Mouse (Mus musculus): ENCODE results near the gene Ltbp1. TPM values are rescaled to one million over a fixed set of nuclear protein-coding genes. Genes with fewer than 3 reads are reported as not detected.

The Ltbp1 gene
- polyA plus RNA-seq, 1 experiment, result not detected

DNA sequence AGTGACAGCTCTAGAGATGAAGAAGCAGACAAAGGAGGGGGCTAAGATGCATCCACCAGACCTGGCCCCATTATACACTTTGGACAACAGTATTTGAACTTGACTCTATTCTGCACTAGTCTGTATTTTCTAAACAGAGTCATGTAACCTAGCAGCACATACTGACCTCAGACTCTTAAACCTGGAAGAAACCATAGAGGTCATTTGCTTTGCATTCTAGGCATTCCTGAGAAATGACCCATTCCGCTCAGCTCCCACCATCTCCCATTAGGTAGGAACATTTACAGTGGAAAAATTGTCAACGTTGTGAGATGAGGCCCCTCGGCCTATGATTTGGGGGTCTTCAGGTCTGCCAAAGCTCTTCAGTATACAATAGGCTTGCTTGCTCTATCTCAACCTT, 238.8 kb downstream of the Ltbp1 start:
- no peak for TF ChIP-seq GATA1 (IDR thresholded peaks at IDR 0.05; ENCODE audit: low read length)

DNA sequence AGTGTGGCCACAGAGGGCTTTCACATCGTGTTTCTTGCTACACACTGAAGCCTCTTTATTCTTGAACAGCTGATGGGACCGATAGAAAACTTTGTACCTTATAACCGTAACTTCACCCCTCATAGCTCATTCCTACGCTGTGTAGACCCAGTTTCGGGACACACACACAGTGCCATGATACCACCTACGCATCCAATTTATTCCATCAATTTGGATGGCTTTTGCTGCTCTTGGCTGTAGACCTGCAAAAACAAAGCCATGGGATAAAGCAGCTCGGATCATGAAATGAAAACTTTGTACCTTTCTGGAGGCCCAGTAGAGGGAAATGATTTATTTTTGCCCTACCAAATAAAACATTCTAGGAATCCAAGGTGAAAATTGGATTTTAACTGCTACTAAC, 239.7 kb downstream of the Ltbp1 start:
- no peak for TF ChIP-seq GATA1 (IDR thresholded peaks at IDR 0.05; ENCODE audit: low read length)

DNA sequence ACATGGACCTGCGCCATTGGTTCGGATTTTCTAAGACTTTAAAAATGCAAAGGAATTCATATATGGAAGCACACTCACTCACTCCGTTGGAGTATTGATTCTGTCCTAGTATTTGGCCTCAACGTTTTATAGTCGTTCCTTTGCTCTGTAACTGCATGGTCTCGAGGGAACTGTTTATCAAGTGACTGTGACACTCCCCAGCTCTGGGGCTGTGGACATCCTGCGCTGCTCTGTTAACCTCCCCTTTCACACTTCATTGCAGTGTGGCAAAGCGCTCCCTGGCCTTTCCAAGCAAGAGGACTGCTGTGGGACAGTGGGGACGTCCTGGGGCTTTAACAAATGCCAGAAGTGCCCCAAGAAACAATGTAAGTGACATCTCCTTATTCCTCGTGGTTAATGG, 243.3 kb downstream of the Ltbp1 start:
- no peak for TF ChIP-seq GATA1 (IDR thresholded peaks at IDR 0.05; ENCODE audit: low read length)

DNA sequence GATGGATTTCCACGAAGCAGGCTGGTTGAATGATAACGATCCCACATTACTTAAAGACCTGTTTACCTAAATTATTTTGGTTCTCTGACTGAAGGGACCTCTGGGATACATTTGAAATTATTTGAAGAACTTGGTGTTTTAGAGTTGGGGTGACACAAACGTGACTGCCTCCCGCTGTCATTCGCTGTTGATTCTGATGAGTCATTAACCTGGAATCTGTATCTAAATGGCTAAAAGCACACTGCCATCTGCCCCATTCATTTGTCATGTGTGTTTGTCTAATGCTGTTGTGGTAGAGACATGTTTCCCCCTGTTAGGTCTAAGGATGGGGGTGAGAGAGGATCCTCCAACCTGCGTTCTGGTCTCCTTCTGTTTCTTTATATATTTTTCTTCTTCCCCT, 245.2 kb downstream of the Ltbp1 start:
- TF ChIP-seq GATA1 (IDR thresholded peaks at IDR 0.05; ENCODE audit: low read length), result no peak

DNA sequence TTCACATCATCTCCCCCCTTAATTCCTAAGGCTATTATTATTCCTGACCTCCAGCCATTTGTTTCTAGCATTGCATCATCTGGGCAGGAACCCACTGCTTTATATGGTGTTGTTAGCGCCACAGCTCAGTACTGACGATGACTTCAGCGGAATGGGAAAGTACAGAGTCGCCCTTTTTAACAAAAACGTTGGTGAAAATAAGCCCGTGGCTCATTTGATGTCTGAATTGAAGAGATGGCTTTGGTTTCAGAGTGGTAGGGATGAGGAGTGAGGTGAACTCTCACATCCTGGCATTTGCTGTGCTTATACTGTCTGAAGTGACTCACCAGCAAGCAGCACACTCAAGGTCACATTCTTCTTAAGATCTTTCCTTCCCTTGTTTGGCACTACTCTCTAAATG, 245.7 kb downstream of the Ltbp1 start:
- no peak for TF ChIP-seq GATA1 (IDR thresholded peaks at IDR 0.05; ENCODE audit: low read length)

DNA sequence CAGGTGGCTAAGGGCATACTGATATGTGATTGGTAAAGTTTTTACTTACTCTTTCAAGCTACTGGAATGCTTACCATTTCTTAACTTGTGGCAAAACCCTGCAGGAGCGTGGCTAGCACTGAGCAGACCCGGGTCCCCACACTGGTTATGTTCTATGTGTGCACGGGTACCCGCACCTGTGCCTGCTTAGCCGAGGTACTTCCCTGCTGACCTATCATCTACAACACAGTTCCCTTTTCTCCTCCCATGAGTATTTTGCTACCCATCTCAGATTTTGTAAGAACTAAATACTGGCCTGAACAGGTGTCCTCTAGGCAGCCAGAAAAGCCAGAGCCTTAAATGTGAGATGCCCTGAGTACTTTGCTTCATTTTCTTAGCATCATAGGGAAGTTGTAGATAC, 247.2 kb downstream of the Ltbp1 start:
- no peak for TF ChIP-seq GATA1 (IDR thresholded peaks at IDR 0.05; ENCODE audit: low read length)

DNA sequence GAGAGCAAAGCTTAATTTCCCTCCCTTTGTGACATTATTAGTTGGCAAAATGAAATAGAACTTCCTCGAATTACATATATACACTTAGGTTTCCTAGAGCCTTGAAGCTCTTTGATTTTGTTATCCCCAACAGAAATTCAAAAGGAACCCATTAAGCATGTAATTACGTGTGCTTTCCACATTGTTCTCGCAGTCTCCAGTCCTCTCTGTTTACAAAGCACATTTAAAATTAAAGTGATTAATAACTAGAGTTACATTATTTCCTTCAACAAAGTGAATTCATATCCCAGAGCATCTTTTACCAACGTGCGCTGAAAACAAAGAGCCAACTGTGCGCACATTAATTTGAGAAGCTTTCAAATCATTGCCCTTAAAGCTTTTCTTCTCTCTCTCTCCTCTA, 249.5 kb downstream of the Ltbp1 start:
- TF ChIP-seq GATA1 (IDR thresholded peaks at IDR 0.05; ENCODE audit: low read length), result no peak

DNA sequence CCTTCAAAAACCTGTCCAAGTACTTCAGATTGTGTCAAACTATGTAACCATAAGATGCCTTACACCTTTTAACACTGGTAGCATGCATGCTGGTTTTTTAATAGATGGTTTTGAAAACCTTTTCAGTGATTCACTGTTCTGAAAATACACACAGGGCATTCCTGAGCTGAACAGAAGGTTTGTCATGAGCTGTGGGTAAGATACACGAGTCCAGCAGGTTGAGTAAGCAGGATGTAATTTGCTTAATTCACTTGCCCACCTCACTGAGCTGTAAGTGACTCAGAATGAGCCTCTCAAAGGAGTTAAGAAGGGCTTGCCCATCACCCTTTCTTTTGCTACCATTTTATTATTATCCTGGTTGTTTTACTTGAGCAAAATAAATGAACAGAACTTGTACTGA, 250.6 kb downstream of the Ltbp1 start:
- no peak for TF ChIP-seq GATA1 (IDR thresholded peaks at IDR 0.05; ENCODE audit: low read length)

DNA sequence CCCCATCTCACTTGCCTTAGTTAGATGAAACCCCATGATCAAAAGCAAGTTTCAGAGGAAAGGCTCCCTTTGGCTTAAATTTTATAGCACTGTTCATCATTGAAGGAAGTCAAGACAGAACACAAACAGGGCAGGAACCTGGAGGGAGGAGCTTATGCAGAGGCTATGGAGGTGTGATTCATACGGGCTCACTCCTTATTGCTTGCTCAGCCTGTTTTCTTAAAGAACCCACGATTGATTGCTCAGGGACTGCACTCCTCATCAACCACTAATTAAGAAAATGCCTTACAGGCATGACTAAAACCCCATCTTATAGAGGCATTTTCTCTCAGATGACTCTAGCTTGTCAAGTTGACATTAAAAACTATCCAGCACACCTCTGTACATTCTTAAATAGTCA, 253.1 kb downstream of the Ltbp1 start:
- no peak for TF ChIP-seq GATA1 (IDR thresholded peaks at IDR 0.05; ENCODE audit: low read length)

DNA sequence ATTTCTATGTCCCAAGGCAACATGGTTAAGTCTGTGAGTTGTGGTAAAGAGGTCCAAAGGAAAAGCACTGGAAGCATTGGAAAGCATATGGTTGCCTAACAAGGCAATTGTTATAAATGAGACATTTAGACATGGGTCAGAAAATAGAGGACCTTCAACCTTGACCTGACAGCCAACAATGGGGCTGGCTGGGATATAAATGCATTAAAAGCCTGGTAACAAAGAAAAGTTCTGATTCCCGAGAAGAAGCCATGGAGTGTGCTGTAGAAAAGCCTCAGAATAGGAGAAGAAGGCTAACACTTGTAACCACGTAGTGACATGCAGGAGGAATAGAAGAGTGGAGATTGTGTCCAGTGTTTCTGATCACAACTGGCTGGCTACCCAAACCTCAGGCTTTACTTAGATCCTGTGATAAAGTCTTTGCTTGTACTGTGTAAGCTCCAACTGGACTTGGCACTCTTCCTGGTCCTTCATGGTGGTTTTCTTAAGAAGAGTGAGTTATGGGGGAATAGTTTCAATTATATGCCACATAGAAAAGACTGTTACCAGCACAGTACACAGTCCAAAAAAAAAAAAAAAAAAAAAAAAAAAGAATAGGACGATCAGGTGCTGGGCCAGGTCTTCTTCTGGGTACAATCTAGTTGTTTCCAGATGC, 258.1 kb downstream of the Ltbp1 start:
- TF ChIP-seq GATA1 (IDR thresholded peaks at IDR 0.05; ENCODE audit: low read length), result no peak

DNA sequence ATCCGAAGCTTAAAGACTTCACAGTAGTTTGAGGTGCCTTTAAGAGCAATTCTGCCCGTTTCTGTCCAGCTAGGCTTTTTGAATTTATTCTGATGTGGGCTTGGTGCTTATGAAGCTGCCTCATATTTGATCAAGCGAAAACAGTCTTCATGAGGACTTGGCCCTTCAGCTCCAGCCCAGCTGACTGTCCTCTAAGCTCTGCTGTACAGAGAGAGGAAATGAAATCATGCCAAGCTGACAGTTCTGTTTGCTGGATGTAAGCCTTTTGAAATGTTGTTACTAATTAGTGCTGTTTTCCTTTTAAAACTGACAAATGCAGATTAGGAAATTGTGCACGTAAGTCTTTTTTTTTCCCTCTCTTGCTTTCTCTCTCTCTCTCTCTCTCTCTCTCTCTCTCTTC, 263.1 kb downstream of the Ltbp1 start:
- TF ChIP-seq GATA1 (IDR thresholded peaks at IDR 0.05; ENCODE audit: low read length), result no peak

DNA sequence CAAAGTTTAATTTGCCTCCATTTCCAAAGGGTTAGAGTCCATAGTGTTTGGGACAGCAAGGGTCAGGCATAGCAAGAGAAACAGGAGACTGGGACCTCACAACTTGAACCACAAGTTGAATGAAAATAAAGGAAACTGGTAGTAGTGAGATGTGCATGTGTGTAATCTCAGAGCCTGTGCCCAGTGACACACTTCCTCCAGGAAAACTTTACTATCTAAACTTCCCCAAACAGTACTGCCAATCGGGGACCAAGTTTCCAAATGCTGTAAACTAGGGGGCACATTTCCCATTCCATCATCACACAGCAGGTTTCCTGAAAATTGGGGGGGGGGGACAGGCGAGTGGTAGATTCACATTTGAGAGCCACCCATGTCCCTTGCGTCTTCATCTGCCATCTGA, 267.1 kb downstream of the Ltbp1 start:
- TF ChIP-seq GATA1 (IDR thresholded peaks at IDR 0.05; ENCODE audit: low read length), result no peak

DNA sequence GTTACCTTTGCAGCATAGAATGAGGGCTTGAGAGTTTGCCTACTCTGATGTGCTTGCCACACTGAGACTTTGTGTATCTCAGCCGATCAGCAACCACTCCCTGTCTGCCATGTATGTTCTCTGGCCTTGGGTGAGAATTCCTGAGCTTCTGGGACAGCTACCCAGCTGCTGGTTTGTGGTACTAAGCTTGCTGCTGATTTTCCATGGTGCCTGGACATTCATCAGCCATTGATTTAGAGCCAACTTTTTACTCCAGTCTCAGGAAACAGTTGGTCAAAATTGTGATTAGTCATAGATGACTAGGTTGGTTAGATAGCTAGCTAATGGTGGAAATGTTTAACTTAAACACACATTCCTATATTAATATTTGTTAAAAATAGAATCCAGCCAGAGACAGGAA, 267.9 kb downstream of the Ltbp1 start:
- no peak for TF ChIP-seq GATA1 (IDR thresholded peaks at IDR 0.05; ENCODE audit: low read length)

DNA sequence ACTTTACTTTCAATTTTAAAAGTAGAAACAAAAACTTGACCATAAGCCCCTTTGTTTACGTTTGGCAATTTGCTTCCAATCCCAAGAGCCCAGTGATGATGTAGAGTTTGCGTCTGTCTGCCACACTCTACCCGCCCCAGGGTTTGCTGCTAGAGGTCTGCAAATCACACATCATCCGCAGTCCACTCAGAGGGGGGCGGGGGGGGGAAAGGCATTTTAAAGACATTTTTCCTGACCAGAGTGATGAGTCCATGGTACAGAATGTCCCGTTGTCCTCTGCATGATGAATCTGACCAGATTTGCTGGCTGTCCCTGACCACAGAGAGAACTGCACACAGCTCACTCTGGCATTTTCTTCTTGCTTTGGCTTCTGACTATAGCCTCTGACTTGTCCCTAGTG, 269.9 kb downstream of the Ltbp1 start:
- TF ChIP-seq GATA1 (IDR thresholded peaks at IDR 0.05; ENCODE audit: low read length), result no peak

DNA sequence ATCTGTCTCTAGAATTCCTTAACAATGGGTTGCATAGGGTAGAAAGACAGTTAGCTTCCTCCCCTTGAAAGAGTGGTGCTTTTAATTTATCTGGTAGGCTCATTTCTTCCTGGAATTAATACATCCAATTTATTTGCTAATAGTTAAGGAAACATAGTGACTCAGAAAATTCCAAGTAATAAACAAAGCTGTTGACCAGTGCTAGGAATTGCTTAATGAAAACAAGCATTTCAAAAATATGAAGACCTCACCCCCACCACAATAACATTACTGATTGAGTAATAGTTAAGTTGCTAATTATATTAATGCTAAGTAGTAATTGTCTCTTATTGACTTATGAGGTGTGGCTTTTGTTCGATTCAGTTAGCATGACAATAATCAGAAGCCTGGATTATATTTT, 272.7 kb downstream of the Ltbp1 start:
- TF ChIP-seq GATA1 (IDR thresholded peaks at IDR 0.05; ENCODE audit: low read length), result no peak

DNA sequence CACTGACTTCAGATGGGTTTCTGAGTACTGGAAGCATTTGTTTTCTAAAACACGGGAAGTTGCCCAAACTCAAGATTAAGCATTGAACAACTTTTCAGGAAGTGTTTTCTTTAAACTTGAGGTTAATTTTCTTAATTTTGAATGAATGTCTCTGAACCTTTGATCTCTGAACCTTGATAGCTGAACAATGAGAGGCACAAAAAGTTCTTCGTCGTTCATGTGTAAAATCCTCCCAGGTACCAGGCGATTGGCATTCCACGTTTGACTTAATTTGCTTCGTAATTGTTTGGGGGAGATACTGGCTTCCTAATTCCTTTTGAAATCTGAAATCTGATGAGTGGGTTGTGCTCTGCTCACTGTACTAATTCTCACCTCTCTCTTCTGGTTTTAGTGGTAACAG, 273.2 kb downstream of the Ltbp1 start:
- no peak for TF ChIP-seq GATA1 (IDR thresholded peaks at IDR 0.05; ENCODE audit: low read length)

DNA sequence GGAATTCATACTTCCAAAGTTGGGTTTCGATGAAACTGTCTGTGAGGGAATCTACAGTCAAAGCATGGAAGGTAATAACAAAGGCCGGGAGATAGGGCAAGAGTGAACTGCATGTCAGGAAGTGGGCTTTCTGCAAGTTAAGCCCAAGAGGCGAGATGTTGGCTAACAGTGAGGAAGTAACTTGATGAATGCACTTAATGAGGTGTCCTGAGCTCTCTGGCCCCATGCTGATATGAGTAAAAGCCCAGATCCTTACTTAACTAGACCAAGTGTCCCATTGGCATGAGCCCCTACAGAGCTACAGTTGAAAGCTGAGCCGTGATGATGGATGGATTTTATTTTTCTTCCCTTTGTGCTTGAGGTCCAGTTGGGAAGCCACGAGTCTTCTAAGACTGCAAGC, 276.0 kb downstream of the Ltbp1 start:
- no peak for TF ChIP-seq GATA1 (IDR thresholded peaks at IDR 0.05; ENCODE audit: low read length)

Data from G1E-ER4 (cell line).